Mouse (Mus musculus) midbrain, embryonic 15.5 days (tissue): ENCODE data around the gene Rab1a. TPM values are rescaled to one million over a fixed set of nuclear protein-coding genes. Genes with fewer than 3 reads are reported as not detected.

Source experiments
- ATAC-seq: fragments of 200-750 bp; cut with Nextera tagmentation; replicated peaks from 2 replicates; pipeline ENCODE4 v1.8.0; 2017; ENCODE audit warnings: moderate TSS enrichment
- H3K27ac ChIP-seq: fragments of 300-500 bp; sonication (generic); 2 replicates; pipeline ENCODE4 v1.5.1; 2015; ENCODE audit warnings: mild to moderate bottlenecking, inconsistent platforms
- H3K27me3 ChIP-seq: fragments of 300-500 bp; sonication (generic); replicated peaks from 2 replicates; pipeline ENCODE4 v1.6.1; 2015; ENCODE audit warnings: inconsistent platforms
- H3K36me3 ChIP-seq: fragments of 300-500 bp; sonication (generic); replicated peaks from 2 replicates; pipeline ENCODE4 v1.6.1; 2015; ENCODE audit warnings: inconsistent platforms
- H3K4me1 ChIP-seq: fragments of 300-500 bp; sonication (generic); 2 replicates; pipeline ENCODE4 v1.6.1; 2015; ENCODE audit warnings: inconsistent platforms
- H3K4me2 ChIP-seq: fragments of 300-500 bp; sonication (generic); 2 replicates; pipeline ENCODE4 v1.6.1; 2015; ENCODE audit warnings: inconsistent platforms, mild to moderate bottlenecking, moderate library complexity
- H3K4me3 ChIP-seq: fragments of 300-500 bp; sonication (generic); 2 replicates; pipeline ENCODE4 v1.5.1; 2015; ENCODE audit warnings: mild to moderate bottlenecking, inconsistent platforms
- H3K9ac ChIP-seq: fragments of 300-500 bp; sonication (generic); 2 replicates; pipeline ENCODE4 v1.6.1; 2015; ENCODE audit warnings: mild to moderate bottlenecking, inconsistent platforms
- H3K9me3 ChIP-seq: fragments of 300-500 bp; sonication (generic); 2 replicates; pipeline ENCODE4 v1.6.1; 2016; ENCODE audit warnings: inconsistent platforms
- WGBS: fragments of 180-500 bp; shearing (Covaris S2); methylation state at CpG from one replicate; pipeline ENCODE4 v1.1.7; 2015; ENCODE audit warnings: mixed read lengths; 5-methylcytosine and 5-hydroxymethylcytosine counted together
- polyA plus RNA-seq: library from polyadenylated mRNA; unstranded; fragments of >200 nt; fragmentation: Nextera tagmentation; extraction: Ambion mirVana; gene quantifications from 2 replicates; pipeline ENCODE4 v1.2.1, GENCODE M21; 2015

Gene Rab1a
- polyA plus RNA-seq, 1 experiment from 2014 or later, result 286 TPM

DNA sequence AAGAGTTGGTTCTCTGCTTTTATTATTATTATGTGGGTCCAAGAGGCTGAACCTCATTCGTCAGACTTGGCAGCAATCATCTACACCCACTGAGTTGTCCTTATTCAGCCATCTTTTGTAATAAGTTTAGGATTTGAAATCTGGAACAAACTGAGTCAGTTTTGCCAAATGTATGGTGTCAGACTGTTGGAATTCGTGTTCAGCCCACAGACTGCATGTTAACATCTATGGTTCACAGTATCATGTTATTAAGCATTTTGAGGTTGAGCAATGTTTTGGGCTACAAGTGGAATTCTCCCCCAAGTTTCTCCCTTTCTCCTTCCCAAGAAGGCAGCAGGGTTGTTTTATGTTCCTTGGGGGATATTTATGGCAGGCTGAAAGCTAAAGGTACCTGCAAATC is 51.9 kb downstream of the Rab1a start:
- no peak overlapping the region for H3K9ac ChIP-seq
- H3K36me3 ChIP-seq, result no peaks in the 10 kb centered on the region
- no peak for ATAC-seq
- peaks cover 10% of the 10 kb centered on the region for H3K4me1 ChIP-seq
- no peaks in the 10 kb centered on the region for H3K9me3 ChIP-seq
- no peak overlapping the region for H3K4me3 ChIP-seq
- 79% methylated on average over 2 of the region's 2 CpGs for whole genome bisulfite sequencing
- H3K27me3 ChIP-seq, result no peaks in the 10 kb centered on the region
- no peak overlapping the region for H3K27ac ChIP-seq
- no peak overlapping the region for H3K4me2 ChIP-seq

DNA sequence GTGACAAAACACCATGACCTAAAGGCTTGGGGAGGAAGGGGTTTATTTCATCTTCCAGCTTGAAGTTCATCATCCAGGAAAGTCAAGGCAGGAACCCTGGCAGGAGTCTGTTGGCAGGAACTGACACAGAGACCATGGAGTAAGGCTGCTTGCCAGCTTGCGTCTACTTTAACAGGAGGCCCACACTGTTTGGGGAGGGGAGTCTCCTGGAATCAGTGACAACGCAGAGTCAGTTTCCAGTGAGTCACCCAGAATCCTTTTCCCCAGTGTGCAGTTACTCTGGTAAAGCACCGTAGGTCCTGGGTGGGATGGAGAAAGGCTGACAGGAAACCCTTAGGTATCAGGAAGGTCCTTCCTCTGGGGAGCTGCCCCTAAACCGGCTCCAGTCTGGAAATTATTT is 53.6 kb downstream of the Rab1a start:
- H3K27me3 ChIP-seq, result no peaks in the 10 kb centered on the region

GRCm38 (mm10) chr11:20262628-20263380 is 61.6 kb downstream of the Rab1a start:
- 58% methylated on average over 8 of the region's 8 CpGs for WGBS
- Histone ChIP-seq H3K9ac (no peak overlapping the region), H3K4me2 (no peak overlapping the region), H3K36me3 (no peaks in the 10 kb centered on the region), H3K4me3 (no peak overlapping the region), H3K4me1 (no peaks in the 10 kb centered on the region), H3K27ac (no peak overlapping the region), H3K27me3 (no peaks in the 10 kb centered on the region), H3K9me3 (no peaks in the 10 kb centered on the region)
- peak; percentile 78 for ATAC-seq

More for the DNA sequence above, 53.6 kb downstream of the Rab1a start:
- H3K4me3 ChIP-seq, result no peak overlapping the region
- H3K9ac ChIP-seq, result no peak overlapping the region
- 93% methylated on average over 4 of the region's 4 CpGs for WGBS
- no peak for ATAC-seq
- no peak overlapping the region for H3K27ac ChIP-seq
- H3K4me1 ChIP-seq, result peaks cover 4% of the 10 kb centered on the region; the same call in 1 of the 2 replicates
- no peaks in the 10 kb centered on the region for H3K9me3 ChIP-seq
- no peak overlapping the region for H3K4me2 ChIP-seq
- no peaks in the 10 kb centered on the region for H3K36me3 ChIP-seq

GRCm38 (mm10) chr11:20269885-20270284 is 68.7 kb downstream of the Rab1a start:
- ATAC-seq, result no peak
- no peaks in the 10 kb centered on the region for H3K9me3 ChIP-seq
- WGBS, result 87% methylated on average over 6 of the region's 6 CpGs

DNA sequence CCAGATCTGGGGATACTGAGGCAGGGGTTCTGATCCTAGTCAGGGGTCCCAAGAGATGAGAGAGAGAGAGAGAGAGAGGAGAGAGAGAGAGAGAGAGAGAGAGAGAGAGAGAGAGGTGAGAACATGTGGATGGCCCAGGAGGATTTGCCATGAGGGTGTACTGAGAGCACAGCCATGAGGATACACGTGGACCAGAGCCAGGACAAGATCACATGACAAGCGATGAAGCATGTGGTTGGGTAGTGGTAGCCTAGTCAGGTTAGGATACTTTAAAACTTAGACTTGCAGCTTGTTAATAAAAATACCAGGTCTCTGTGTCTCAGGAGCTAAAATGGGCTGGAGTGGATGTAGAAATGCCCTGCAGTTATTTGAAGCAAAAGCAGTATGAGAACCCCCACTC is 74.7 kb downstream of the Rab1a start:
- Histone ChIP-seq H3K27me3 (no peaks in the 10 kb centered on the region), H3K36me3 (no peaks in the 10 kb centered on the region), H3K9me3 (no peaks in the 10 kb centered on the region), H3K9ac (no peak overlapping the region), H3K4me3 (no peak overlapping the region), H3K27ac (no peak overlapping the region), H3K4me1 (no peaks in the 10 kb centered on the region), H3K4me2 (no peak overlapping the region)
- 73% methylated on average over 2 of the region's 2 CpGs for WGBS
- no peak for ATAC-seq

More at GRCm38 (mm10) chr11:20269885-20270284, 68.7 kb downstream of the Rab1a start:
- no peak overlapping the region for H3K4me3 ChIP-seq
- no peak overlapping the region for H3K4me2 ChIP-seq
- no peaks in the 10 kb centered on the region for H3K36me3 ChIP-seq
- H3K4me1 ChIP-seq, result no peaks in the 10 kb centered on the region
- no peak overlapping the region for H3K27ac ChIP-seq
- no peak overlapping the region for H3K9ac ChIP-seq
- H3K27me3 ChIP-seq, result no peaks in the 10 kb centered on the region

Other genes starting within 250 kb of the Rab1a start
- 157 and 173 TPM in 2 replicates for gene Actr2, start 88.5 kb upstream of the Rab1a start, polyA plus RNA-seq
- gene Cep68, start 48.0 kb downstream of the Rab1a start, polyA plus RNA-seq, result 29.3 and 29.4 TPM in 2 replicates
- gene Slc1a4, start 131.3 kb downstream of the Rab1a start, polyA plus RNA-seq, result 60.0 and 61.7 TPM in 2 replicates